Mouse (Mus musculus): Measurements from ENCODE around the gene Btbd6.

Gene Btbd6

GRCm38 (mm10) chr12:112952926-112953565 lies 23.2 kb upstream of the Btbd6 start:
- no peak for DNase-seq (ENCODE audit: low spot score)

- peak; percentile 72 for DNase-seq (ENCODE audit: low spot score)
Observed at GRCm38 (mm10) chr12:112955800-112956199, 20.5 kb upstream of the Btbd6 start.

GRCm38 (mm10) chr12:112958303-112958702 lies 18.0 kb upstream of the Btbd6 start:
- DNase-seq (ENCODE audit: low spot score): no peak

GRCm38 (mm10) chr12:112959421-112959820 lies 16.9 kb upstream of the Btbd6 start:
- DNase-seq (ENCODE audit: low spot score): no peak

- no peak for DNase-seq (ENCODE audit: low spot score)
Observed at GRCm38 (mm10) chr12:112961428-112961827, 14.9 kb upstream of the Btbd6 start.

- no peak for DNase-seq (ENCODE audit: low spot score)
Observed at GRCm38 (mm10) chr12:112961872-112962271, 14.4 kb upstream of the Btbd6 start.

GRCm38 (mm10) chr12:112965783-112966182 lies 10.5 kb upstream of the Btbd6 start:
- no peak for DNase-seq (ENCODE audit: low spot score)

GRCm38 (mm10) chr12:112968943-112969342 lies 7.3 kb upstream of the Btbd6 start:
- DNase-seq (ENCODE audit: low spot score): no peak

GRCm38 (mm10) chr12:112969616-112970015 lies 6.7 kb upstream of the Btbd6 start:
- DNase-seq (ENCODE audit: low spot score): no peak

- no peak for DNase-seq (ENCODE audit: low spot score)
Observed at GRCm38 (mm10) chr12:112974736-112975135, 1.5 kb upstream of the Btbd6 start.

GRCm38 (mm10) chr12:112977156-112977555 lies 874 bp downstream of the Btbd6 start:
- no peak for DNase-seq (ENCODE audit: low spot score)

- DNase-seq (ENCODE audit: low spot score): no peak
Observed at GRCm38 (mm10) chr12:112982031-112982430, 5.7 kb downstream of the Btbd6 start.

GRCm38 (mm10) chr12:112985346-112985745 lies 9.1 kb downstream of the Btbd6 start:
- DNase-seq (ENCODE audit: low spot score): no peak

- no peak for DNase-seq (ENCODE audit: low spot score)
Observed at GRCm38 (mm10) chr12:112987877-112988276, 11.6 kb downstream of the Btbd6 start.

GRCm38 (mm10) chr12:112990706-112991405 lies 14.6 kb downstream of the Btbd6 start:
- DNase-seq (ENCODE audit: low spot score): no peak

- no peak for DNase-seq (ENCODE audit: low spot score)
Observed at GRCm38 (mm10) chr12:112991444-112991843, 15.2 kb downstream of the Btbd6 start.

GRCm38 (mm10) chr12:112994153-112994552 lies 17.9 kb downstream of the Btbd6 start:
- DNase-seq (ENCODE audit: low spot score): no peak

GRCm38 (mm10) chr12:112999569-113000293 lies 23.4 kb downstream of the Btbd6 start:
- no peak for DNase-seq (ENCODE audit: low spot score)

GRCm38 (mm10) chr12:113000294-113001132 lies 24.2 kb downstream of the Btbd6 start, which contains the start of gene Brf1:
Brf1 (minus strand) TSS chr12:113000704.
- peak; percentile 75 for DNase-seq (ENCODE audit: low spot score)

- no peak for DNase-seq (ENCODE audit: low spot score)
Observed at GRCm38 (mm10) chr12:113001133-113001474, 24.8 kb downstream of the Btbd6 start.

- no peak for DNase-seq (ENCODE audit: low spot score)
Observed at GRCm38 (mm10) chr12:113002667-113003066, 26.4 kb downstream of the Btbd6 start.

GRCm38 (mm10) chr12:113004011-113004410 lies 27.7 kb downstream of the Btbd6 start:
- DNase-seq (ENCODE audit: low spot score): no peak
